Mouse (Mus musculus) gastrocnemius, adult 8-10 months (tissue): ENCODE measurements at regions not wholly inside any gene's neighbourhood (a gene's known extent, or its start where the extent isn't known, plus 50 kb on each side); places are given as distances from the start of the nearest gene placed in this dataset.
"Not testable (repeated sequence)": the region's sequence is repeated elsewhere in the genome, so short reads cannot be mapped to it uniquely, and the experiment has no call there.

Source experiments
- DNase-seq, 2 experiments: peaks; one replicate each; pipeline ENCODE4 v3.0.0; 2022; ENCODE audit warnings: low spot score in 2 of 2

- no peak for DNase-seq
These were observed 69.4 kb upstream of the Dph6 start for GRCm38 (mm10) chr2:114723971-114724666.

GRCm38 (mm10) chr2:114727197-114727596 is 72.4 kb upstream of the Dph6 start:
- DNase-seq = no peak

GRCm38 (mm10) chr2:114734861-114735569 is 80.3 kb upstream of the Dph6 start:
- no peak for DNase-seq

GRCm38 (mm10) chr2:114739421-114740212 is 84.9 kb upstream of the Dph6 start:
- no peak for DNase-seq

GRCm38 (mm10) chr2:114763276-114763675 is 108.5 kb upstream of the Dph6 start:
- DNase-seq = no peak

GRCm38 (mm10) chr2:114773723-114774122 is 119.0 kb upstream of the Dph6 start:
- not testable (repeated sequence) for DNase-seq

- no peak for DNase-seq
These were observed 119.5 kb upstream of the Dph6 start for GRCm38 (mm10) chr2:114774278-114774677.

- no peak for DNase-seq
These were observed 120.8 kb upstream of the Dph6 start for GRCm38 (mm10) chr2:114775532-114775931.

GRCm38 (mm10) chr2:114776176-114776575 is 121.4 kb upstream of the Dph6 start:
- DNase-seq = no peak

- DNase-seq = no peak
These were observed 127.7 kb upstream of the Dph6 start for GRCm38 (mm10) chr2:114782450-114782849.

- DNase-seq = no peak
These were observed 129.4 kb upstream of the Dph6 start for GRCm38 (mm10) chr2:114784191-114784590.

- no peak for DNase-seq
These were observed 133.5 kb upstream of the Dph6 start for GRCm38 (mm10) chr2:114788251-114788650.

GRCm38 (mm10) chr2:114796630-114797290 is 142.0 kb upstream of the Dph6 start:
- DNase-seq = no peak

GRCm38 (mm10) chr2:114797291-114797650 is 142.5 kb upstream of the Dph6 start:
- no peak for DNase-seq

- DNase-seq = no peak
These were observed 148.5 kb upstream of the Dph6 start for GRCm38 (mm10) chr2:114803241-114803640.

- DNase-seq = no peak
These were observed 149.2 kb upstream of the Dph6 start for GRCm38 (mm10) chr2:114803928-114804327.

- DNase-seq = no peak
These were observed 150.8 kb upstream of the Dph6 start for GRCm38 (mm10) chr2:114805436-114806047.

GRCm38 (mm10) chr2:114808046-114808445 is 153.3 kb upstream of the Dph6 start:
- no peak for DNase-seq

- DNase-seq = no peak
These were observed 157.6 kb upstream of the Dph6 start for GRCm38 (mm10) chr2:114812141-114812902.

- no peak for DNase-seq
These were observed 158.1 kb upstream of the Dph6 start for GRCm38 (mm10) chr2:114812903-114813290.

- DNase-seq = no peak
These were observed 167.9 kb upstream of the Dph6 start for GRCm38 (mm10) chr2:114822657-114823056.
